Mouse (Mus musculus): Measurements from ENCODE around the gene Dcaf8. TPM values are rescaled to one million over a fixed set of nuclear protein-coding genes. Genes with fewer than 3 reads are reported as not detected.

Dcaf8 gene
- 73.2 and 78.3 TPM in 2 replicates for polyA plus RNA-seq (2012; ENCODE audit: insufficient read depth, insufficient read length, missing spikeins)

GRCm38 (mm10) chr1:172147835-172148278 is at the start of gene Dcaf8:
Dcaf8 (plus strand) TSS chr1:172148084.
- peaks cover 10% of the 10 kb centered on the region for H3K4me1 ChIP-seq (ENCODE audit: control insufficient read depth, insufficient read depth, low read length)
- TF ChIP-seq POLR2A (IDR thresholded peaks at IDR 0.05; ENCODE audit: borderline replicate concordance, low read depth, low read length), result no peak
- TF ChIP-seq CTCF (IDR thresholded peaks at IDR 0.05; ENCODE audit: low read depth, low read length), result no peak
- H3K4me3 ChIP-seq (ENCODE audit: insufficient read depth, low read length), result peak within 1 kb of the TSS; percentile 71
- peak within 1 kb of the TSS; percentile 84 for H3K27ac ChIP-seq (ENCODE audit: insufficient read depth, low read depth, low read length)

- Histone ChIP-seq H3K4me1 (ENCODE audit: control insufficient read depth, insufficient read depth, low read length) (peaks cover 2% of the 10 kb centered on the region; the same call in 1 of the 2 replicates), H3K27ac (ENCODE audit: insufficient read depth, low read depth, low read length) (no peak overlapping the region), H3K4me3 (ENCODE audit: insufficient read depth, low read length) (no peak overlapping the region)
- TF ChIP-seq POLR2A (IDR thresholded peaks at IDR 0.05; ENCODE audit: borderline replicate concordance, low read depth, low read length), result no peak
- TF ChIP-seq CTCF (IDR thresholded peaks at IDR 0.05; ENCODE audit: low read depth, low read length), result no peak
Measured at GRCm38 (mm10) chr1:172099325-172100033, 48.4 kb upstream of the Dcaf8 start.

DNA sequence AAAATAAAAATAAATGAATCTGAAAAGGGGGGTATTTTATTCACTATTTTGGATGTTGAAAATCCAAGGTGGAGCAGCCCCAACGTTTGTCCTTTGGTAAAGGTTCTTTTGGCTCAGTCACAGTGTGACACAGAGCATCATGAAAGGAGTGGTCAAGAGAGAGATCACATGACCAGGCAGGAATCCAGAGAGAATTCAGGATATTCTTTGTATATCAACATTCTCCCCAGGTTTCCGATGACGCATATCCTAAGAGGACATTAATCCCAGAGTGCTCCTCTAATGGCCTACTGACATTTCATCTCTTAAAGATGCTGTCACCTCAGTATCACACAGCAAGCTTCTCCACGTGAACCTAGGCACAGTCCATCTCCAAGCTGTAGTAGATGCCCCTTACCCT is 44.3 kb upstream of the Dcaf8 start:
- Histone ChIP-seq H3K4me3 (ENCODE audit: insufficient read depth, low read length) (no peak overlapping the region), H3K4me1 (ENCODE audit: control insufficient read depth, insufficient read depth, low read length) (no peaks in the 10 kb centered on the region), H3K27ac (ENCODE audit: insufficient read depth, low read depth, low read length) (no peak overlapping the region)
- TF ChIP-seq POLR2A (IDR thresholded peaks at IDR 0.05; ENCODE audit: borderline replicate concordance, low read depth, low read length) (no peak), CTCF (IDR thresholded peaks at IDR 0.05; ENCODE audit: low read depth, low read length) (no peak)

GRCm38 (mm10) chr1:172105101-172105500 is 42.8 kb upstream of the Dcaf8 start:
- Histone ChIP-seq H3K4me1 (ENCODE audit: control insufficient read depth, insufficient read depth, low read length) (no peaks in the 10 kb centered on the region), H3K4me3 (ENCODE audit: insufficient read depth, low read length) (no peak overlapping the region), H3K27ac (ENCODE audit: insufficient read depth, low read depth, low read length) (no peak overlapping the region)
- TF ChIP-seq POLR2A (IDR thresholded peaks at IDR 0.05; ENCODE audit: borderline replicate concordance, low read depth, low read length) (no peak), CTCF (IDR thresholded peaks at IDR 0.05; ENCODE audit: low read depth, low read length) (no peak)

- TF ChIP-seq POLR2A (IDR thresholded peaks at IDR 0.05; ENCODE audit: borderline replicate concordance, low read depth, low read length) (no peak), CTCF (IDR thresholded peaks at IDR 0.05; ENCODE audit: low read depth, low read length) (no peak)
- H3K4me3 ChIP-seq (ENCODE audit: insufficient read depth, low read length), result no peak overlapping the region
- H3K27ac ChIP-seq (ENCODE audit: insufficient read depth, low read depth, low read length), result no peak overlapping the region
- no peaks in the 10 kb centered on the region for H3K4me1 ChIP-seq (ENCODE audit: control insufficient read depth, insufficient read depth, low read length)
Measured at GRCm38 (mm10) chr1:172107777-172108477, 40.0 kb upstream of the Dcaf8 start.

DNA sequence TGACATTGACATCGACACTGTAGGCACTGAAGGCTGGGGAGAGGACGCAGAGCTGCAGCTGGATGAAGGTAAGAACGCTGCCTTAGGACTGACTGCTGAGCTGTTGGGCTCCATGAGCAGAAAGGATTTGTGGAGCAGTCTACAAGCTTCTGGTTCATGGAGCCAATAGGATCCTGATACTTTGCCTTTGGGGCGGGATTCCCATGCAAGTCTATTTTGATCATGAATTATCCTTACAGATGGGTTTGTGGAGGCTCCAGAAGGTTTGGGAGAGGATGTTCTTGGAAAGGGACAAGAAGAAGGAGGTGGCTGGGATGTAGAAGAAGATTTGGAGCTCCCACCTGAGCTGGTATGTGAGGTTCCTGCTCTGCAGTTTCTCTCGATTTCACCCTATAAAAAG is 30.9 kb upstream of the Dcaf8 start:
- no peak overlapping the region for H3K27ac ChIP-seq (ENCODE audit: insufficient read depth, low read depth, low read length)
- no peak overlapping the region for H3K4me3 ChIP-seq (ENCODE audit: insufficient read depth, low read length)
- no peaks in the 10 kb centered on the region for H3K4me1 ChIP-seq (ENCODE audit: control insufficient read depth, insufficient read depth, low read length)
- TF ChIP-seq CTCF (IDR thresholded peaks at IDR 0.05; ENCODE audit: low read depth, low read length) (no peak), POLR2A (IDR thresholded peaks at IDR 0.05; ENCODE audit: borderline replicate concordance, low read depth, low read length) (no peak)

GRCm38 (mm10) chr1:172119100-172119499 is 28.8 kb upstream of the Dcaf8 start:
- TF ChIP-seq POLR2A (IDR thresholded peaks at IDR 0.05; ENCODE audit: borderline replicate concordance, low read depth, low read length) (no peak), CTCF (IDR thresholded peaks at IDR 0.05; ENCODE audit: low read depth, low read length) (no peak)
- Histone ChIP-seq H3K27ac (ENCODE audit: insufficient read depth, low read depth, low read length) (no peak overlapping the region), H3K4me3 (ENCODE audit: insufficient read depth, low read length) (no peak overlapping the region), H3K4me1 (ENCODE audit: control insufficient read depth, insufficient read depth, low read length) (no peaks in the 10 kb centered on the region)

DNA sequence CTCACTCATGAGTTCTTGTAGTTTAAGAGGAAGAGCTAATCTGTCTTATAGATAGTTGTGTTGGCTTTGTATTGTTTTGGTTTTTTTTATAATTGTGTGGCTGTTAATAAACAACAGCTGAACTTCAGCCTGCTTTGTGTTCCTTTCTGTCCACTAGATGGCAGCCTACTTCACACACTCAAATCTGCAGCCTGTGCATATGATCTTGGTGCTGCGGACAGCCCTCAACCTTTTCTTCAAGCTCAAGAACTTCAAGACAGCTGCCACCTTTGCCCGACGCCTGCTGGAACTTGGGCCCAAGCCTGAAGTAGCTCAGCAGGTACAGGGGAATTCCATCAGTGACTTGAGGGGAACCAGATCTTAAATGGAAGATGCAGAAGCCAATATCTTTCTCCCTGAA is 28.2 kb upstream of the Dcaf8 start:
- Histone ChIP-seq H3K27ac (ENCODE audit: insufficient read depth, low read depth, low read length) (no peak overlapping the region), H3K4me3 (ENCODE audit: insufficient read depth, low read length) (no peak overlapping the region), H3K4me1 (ENCODE audit: control insufficient read depth, insufficient read depth, low read length) (no peaks in the 10 kb centered on the region)
- TF ChIP-seq CTCF (IDR thresholded peaks at IDR 0.05; ENCODE audit: low read depth, low read length) (peak; percentile 51; the same call in 1 of the 2 replicates), POLR2A (IDR thresholded peaks at IDR 0.05; ENCODE audit: borderline replicate concordance, low read depth, low read length) (no peak)

- Histone ChIP-seq H3K4me3 (ENCODE audit: insufficient read depth, low read length) (no peak overlapping the region), H3K4me1 (ENCODE audit: control insufficient read depth, insufficient read depth, low read length) (peaks cover 3% of the 10 kb centered on the region; the same call in 1 of the 2 replicates), H3K27ac (ENCODE audit: insufficient read depth, low read depth, low read length) (no peak overlapping the region)
- TF ChIP-seq POLR2A (IDR thresholded peaks at IDR 0.05; ENCODE audit: borderline replicate concordance, low read depth, low read length), result no peak
- TF ChIP-seq CTCF (IDR thresholded peaks at IDR 0.05; ENCODE audit: low read depth, low read length), result no peak
Measured at GRCm38 (mm10) chr1:172122671-172123070, 25.2 kb upstream of the Dcaf8 start.

GRCm38 (mm10) chr1:172124572-172124971 is 23.3 kb upstream of the Dcaf8 start:
- Histone ChIP-seq H3K4me3 (ENCODE audit: insufficient read depth, low read length) (no peak overlapping the region), H3K4me1 (ENCODE audit: control insufficient read depth, insufficient read depth, low read length) (peaks cover 3% of the 10 kb centered on the region; the same call in 1 of the 2 replicates), H3K27ac (ENCODE audit: insufficient read depth, low read depth, low read length) (no peak overlapping the region)
- TF ChIP-seq CTCF (IDR thresholded peaks at IDR 0.05; ENCODE audit: low read depth, low read length) (no peak), POLR2A (IDR thresholded peaks at IDR 0.05; ENCODE audit: borderline replicate concordance, low read depth, low read length) (no peak)

All from bone marrow macrophage, adult 2 months (primary cell).